Mouse (Mus musculus): Measurements from ENCODE around the gene Xrn2.

- TF ChIP-seq CTCF (IDR thresholded peaks at IDR 0.05; ENCODE audit: insufficient read depth, low read length) (no peak), POLR2A (IDR thresholded peaks at IDR 0.05; ENCODE audit: borderline replicate concordance, extremely low read depth, low read depth, low read length) (no peak)
These were observed 34.3 kb downstream of the Xrn2 start for GRCm38 (mm10) chr2:147047051-147047450.
